Mouse (Mus musculus): ENCODE measurements around the gene Tcf12. TPM values are rescaled to one million over a fixed set of nuclear protein-coding genes. Genes with fewer than 3 reads are reported as not detected.

Gene Tcf12
- total RNA-seq, 2 experiments from 2014 or later, result 120 to 131 TPM

- DNase-seq (ENCODE audit: low spot score in 2 of 2), result no peak
Measured at GRCm38 (mm10) chr9:72088893-72089611, 22.6 kb downstream of the Tcf12 start.

DNA sequence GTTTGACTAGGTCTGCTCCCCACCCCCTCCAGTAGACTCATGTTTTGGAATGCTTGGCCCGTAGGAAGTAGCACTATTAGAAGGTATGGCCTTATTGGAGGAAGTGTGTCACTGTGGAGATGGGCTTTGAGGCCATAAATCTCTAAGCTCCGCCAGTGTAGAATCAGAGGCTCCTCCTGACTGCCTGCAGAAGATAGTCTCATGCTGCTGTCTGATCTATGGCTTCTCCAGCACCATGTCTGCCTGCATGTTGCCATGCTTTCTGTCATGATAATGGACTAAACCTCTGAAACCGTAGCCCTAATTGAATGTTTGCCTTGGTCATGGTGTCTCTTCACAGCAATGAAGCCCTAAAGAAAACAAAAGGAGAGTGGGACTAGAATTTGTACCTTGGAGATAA, 26.7 kb downstream of the Tcf12 start:
- DNase-seq (ENCODE audit: low spot score in 2 of 2), result no peak

- DNase-seq (ENCODE audit: low spot score in 2 of 2), result no peak
Measured at GRCm38 (mm10) chr9:72084131-72084530, 27.5 kb downstream of the Tcf12 start.

GRCm38 (mm10) chr9:72076158-72076557, 35.5 kb downstream of the Tcf12 start:
- DNase-seq (ENCODE audit: low spot score in 2 of 2), result no peak

GRCm38 (mm10) chr9:72066151-72066550, 45.5 kb downstream of the Tcf12 start:
- DNase-seq (ENCODE audit: low spot score in 2 of 2), result no peak

- DNase-seq (ENCODE audit: low spot score in 2 of 2), result no peak
Measured at GRCm38 (mm10) chr9:72053144-72053543, 58.5 kb downstream of the Tcf12 start.

DNA sequence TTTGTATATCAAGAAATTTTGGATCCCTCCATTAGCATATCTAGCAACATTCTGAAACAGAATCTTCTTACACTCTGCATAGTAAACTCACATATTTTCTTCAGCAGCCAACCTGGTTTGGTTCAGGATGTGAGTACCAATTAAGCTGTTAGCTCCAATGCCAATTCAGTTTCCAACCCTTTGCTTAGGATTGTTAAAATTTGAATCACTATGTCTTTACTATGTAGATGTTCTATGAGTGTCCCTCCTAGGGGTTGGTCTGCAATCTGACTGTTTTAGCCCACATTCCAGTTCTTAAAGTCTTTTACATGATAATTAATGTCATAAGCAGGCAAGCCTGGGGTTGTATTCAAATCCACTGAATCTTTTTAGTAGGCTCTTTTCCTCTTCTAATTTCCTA, 71.5 kb downstream of the Tcf12 start:
- DNase-seq (ENCODE audit: low spot score in 2 of 2), result no peak

DNA sequence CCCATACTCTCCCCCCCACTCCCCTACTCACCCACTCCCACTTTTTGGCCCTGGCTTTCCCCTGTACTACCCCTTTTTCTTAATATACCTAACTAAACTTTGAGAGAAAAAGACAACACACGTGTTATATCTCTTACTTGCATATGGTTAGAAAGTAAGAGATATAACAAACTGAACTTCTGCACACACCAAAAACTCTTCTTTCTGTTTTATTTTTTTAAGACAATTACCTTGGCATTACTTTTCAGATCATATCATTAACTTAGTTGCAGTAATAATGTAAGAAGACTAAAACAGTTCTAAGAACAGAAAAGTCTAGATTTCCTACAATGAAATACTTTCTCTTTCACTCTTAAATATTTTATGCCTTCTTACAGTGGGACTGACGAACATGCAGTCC, 72.3 kb downstream of the Tcf12 start:
- DNase-seq (ENCODE audit: low spot score in 2 of 2), result no peak

GRCm38 (mm10) chr9:72037059-72037516, 74.6 kb downstream of the Tcf12 start:
- no peak for DNase-seq (ENCODE audit: low spot score in 2 of 2)

DNA sequence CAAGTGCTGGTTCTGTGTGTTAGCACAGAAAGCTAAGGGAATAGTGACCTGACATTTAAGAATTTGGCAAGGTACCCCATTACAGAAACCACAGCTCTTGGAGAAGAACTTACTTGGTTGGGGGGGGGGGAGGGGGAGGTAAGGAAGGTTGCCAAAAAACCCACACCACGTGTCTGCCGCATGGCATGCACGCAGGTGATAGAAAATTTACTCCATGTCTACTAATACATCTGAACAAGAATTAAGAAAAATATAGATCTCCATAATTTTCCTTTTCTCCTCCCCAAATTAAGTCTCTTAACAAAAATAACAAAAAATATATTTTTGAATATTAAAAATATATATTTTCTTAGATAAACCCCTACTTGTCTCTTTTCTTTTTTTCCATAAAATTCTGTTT, 75.4 kb downstream of the Tcf12 start:
- no peak for DNase-seq (ENCODE audit: low spot score in 2 of 2)

DNA sequence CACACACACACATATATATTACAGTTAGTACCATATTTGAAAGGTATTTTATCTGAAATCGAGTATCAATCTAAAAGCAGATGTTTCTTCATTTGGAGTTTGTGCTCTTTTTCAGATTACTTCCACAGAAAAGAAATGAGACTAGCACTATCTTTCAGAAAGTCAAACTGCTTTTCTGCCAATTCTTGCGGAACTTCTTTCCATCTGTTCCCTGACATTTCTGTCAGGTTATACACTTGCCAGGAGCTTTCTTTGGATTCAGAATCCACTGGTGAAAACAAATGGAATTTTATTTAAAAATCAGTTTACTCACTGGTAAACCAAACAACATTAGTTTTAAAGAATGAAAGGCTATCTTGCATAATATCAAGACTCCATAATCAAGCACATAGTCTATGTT, 78.4 kb downstream of the Tcf12 start:
- DNase-seq (ENCODE audit: low spot score in 2 of 2), result no peak

- no peak for DNase-seq (ENCODE audit: low spot score in 2 of 2)
Measured at GRCm38 (mm10) chr9:72030274-72030673, 81.4 kb downstream of the Tcf12 start.

- no peak for DNase-seq (ENCODE audit: low spot score in 2 of 2)
Measured at GRCm38 (mm10) chr9:72029601-72030000, 82.1 kb downstream of the Tcf12 start.

- no peak for DNase-seq (ENCODE audit: low spot score in 2 of 2)
Measured at GRCm38 (mm10) chr9:72023274-72023673, 88.4 kb downstream of the Tcf12 start.

GRCm38 (mm10) chr9:72021512-72021911, 90.2 kb downstream of the Tcf12 start:
- no peak for DNase-seq (ENCODE audit: low spot score in 2 of 2)

DNA sequence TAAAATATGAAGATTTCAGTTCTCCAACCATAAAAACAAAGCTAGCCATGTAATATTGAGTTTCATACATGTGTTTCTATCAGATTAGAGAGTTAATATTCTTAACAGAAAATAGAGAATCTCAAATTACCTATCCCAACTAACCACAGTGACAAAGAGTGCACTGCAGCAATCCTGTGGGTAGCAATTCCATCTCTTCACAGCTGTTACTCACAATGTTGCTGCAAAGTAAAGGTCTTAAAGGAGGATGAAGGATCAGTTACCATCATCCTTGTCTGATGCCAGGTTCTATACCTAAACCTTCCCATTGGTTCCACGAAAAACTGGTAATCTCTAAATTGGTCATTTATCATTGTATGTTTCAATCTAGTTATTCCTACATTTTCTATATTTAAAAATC, 95.7 kb downstream of the Tcf12 start:
- DNase-seq (ENCODE audit: low spot score in 2 of 2), result no peak

DNA sequence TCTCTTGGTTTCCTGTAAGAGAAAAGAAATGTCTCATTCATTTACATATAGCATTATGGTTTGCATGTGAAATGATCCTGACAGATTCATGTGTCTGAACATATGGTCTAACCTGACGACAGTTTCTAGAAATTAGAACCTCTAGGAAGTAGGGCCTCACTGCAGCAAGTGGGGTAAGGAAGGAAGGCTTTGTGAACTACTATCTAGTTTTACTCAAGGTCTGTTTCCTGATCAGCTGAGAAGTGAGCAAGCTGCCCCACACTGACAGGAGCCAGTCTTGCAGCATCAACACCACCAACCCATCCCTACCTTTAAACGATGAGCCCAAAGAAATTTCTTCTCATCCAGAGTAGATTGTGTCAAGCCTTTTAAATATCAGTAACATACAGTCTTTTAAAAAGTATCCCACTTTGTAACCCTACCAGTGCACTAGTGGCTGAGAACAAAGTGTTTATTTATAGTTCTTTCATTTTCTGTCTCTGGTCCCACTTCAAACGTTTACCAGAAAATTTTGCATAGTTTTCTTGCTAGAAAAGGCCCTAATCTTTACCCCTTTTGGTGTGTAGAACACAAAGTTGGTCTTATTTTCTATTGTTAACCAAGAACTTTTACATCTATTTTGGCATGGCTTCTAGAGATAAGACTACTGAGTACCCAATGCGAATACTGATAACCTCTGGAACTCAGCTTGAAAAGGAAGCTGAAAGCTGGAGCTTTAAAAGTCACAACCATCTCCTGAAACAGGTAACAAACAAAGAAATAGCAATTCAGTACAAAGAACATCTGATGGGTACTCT, 96.9 kb downstream of the Tcf12 start:
- DNase-seq (ENCODE audit: low spot score in 2 of 2), result no peak

DNA sequence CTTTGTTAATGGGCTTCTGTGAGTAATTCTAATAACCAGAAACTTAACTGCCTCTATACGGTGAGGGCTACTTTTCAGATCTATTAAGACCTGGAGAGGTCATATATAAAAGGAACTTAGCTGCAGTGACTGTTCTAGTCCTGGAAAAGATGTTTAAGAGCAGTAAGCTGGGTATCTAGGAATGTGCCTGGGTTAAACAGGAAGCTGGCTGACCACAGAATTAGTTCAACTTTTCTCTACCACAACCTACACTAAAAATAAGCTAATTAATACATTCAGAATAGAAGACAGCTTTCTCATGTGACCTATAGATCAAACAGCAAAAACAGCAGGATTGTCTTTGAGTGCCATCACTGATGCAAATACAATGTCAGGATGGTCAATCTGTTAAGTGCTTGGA, 98.1 kb downstream of the Tcf12 start:
- DNase-seq (ENCODE audit: low spot score in 2 of 2), result no peak

- DNase-seq (ENCODE audit: low spot score in 2 of 2), result no peak
Measured at GRCm38 (mm10) chr9:72008634-72009033, 103.0 kb downstream of the Tcf12 start.

DNA sequence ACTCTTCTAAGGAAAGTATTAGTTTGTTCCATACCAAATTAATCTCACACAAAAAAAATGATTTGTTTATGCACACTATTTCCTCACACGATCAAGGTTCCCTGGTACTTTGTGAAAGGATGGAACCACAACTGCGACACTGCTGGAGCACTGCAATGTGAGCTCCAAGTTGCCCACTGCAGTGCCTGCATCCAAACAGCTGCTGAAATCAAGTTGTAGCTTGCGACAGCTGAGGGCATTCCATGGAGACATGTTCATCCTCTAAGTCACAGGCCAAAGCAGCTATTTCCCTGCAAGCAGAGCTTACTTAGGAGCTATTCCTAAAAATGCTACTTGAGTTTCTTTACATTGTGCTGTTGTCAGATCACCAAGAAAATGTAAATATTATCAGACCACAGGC, 120.5 kb downstream of the Tcf12 start:
- DNase-seq (ENCODE audit: low spot score in 2 of 2), result no peak

DNA sequence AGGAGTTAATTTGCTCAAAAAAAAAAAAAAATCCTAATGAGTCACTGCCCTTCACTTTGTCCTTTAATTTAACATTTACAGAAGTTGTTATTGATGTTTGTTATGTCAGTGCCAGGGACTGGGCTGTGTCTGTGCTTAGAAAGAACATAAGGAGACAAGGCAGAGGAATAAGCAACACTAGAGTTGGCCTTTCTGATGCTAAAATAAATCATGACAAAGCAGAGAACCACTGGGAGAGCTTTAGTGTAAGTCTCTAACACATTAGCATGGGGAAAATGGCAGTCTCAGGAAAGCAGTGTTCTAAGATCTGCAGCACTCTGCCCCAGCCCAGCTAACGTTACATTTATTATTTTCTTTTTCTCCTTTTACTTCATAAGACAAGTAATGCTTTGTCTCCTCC, 121.3 kb downstream of the Tcf12 start:
- no peak for DNase-seq (ENCODE audit: low spot score in 2 of 2)

- DNase-seq (ENCODE audit: low spot score in 2 of 2), result no peak
Measured at GRCm38 (mm10) chr9:71989663-71990062, 122.0 kb downstream of the Tcf12 start.

GRCm38 (mm10) chr9:71986716-71987115, 125.0 kb downstream of the Tcf12 start:
- DNase-seq (ENCODE audit: low spot score in 2 of 2), result no peak
